Mouse (Mus musculus) olfactory bulb, adult 2 months (tissue): ENCODE measurements around the gene Nfib. TPM values are rescaled to one million over a fixed set of nuclear protein-coding genes. Genes with fewer than 3 reads are reported as not detected.
A peak's percentile ranks its signal among the peaks of the same experiment; 100 is the strongest.

ENCODE experiments used
- H3K27ac ChIP-seq: fragments of 200-500 bp; 2 replicates; pipeline ENCODE4 v1.5.1; 2012; ENCODE audit warnings: low read depth, low read length; ENCODE audit not compliant: insufficient read depth
- H3K4me1 ChIP-seq: fragments of 200-500 bp; 2 replicates; pipeline ENCODE4 v1.6.1; 2012; ENCODE audit warnings: low read length; ENCODE audit not compliant: control insufficient read depth, insufficient read depth
- H3K4me3 ChIP-seq: fragments of 200-500 bp; 2 replicates; pipeline ENCODE4 v1.5.1; 2012; ENCODE audit warnings: mild to moderate bottlenecking, low read depth, low read length, moderate library complexity; ENCODE audit not compliant: insufficient read depth
- CTCF ChIP-seq: fragments of 200-500 bp; IDR thresholded peaks from 2 replicates; pipeline ENCODE4 v1.5.1; 2012; ENCODE audit warnings: low read depth, mild to moderate bottlenecking, low read length, moderate library complexity; ENCODE audit not compliant: insufficient read depth
- POLR2A ChIP-seq: fragments of 200-500 bp; IDR thresholded peaks from 2 replicates; pipeline ENCODE4 v1.6.1; 2012; ENCODE audit warnings: mild to moderate bottlenecking, low read depth, low read length, moderate library complexity; ENCODE audit not compliant: insufficient read depth
- WGBS: fragments of 180-500 bp; shearing (Covaris S2); methylation state at CpG from one replicate; pipeline ENCODE4 v1.1.7; 2018; 5-methylcytosine and 5-hydroxymethylcytosine counted together
- polyA plus RNA-seq: library from polyadenylated mRNA; stranded (reverse); fragments of >200 nt; gene quantifications from 2 replicates; pipeline ENCODE4 v1.2.4, GENCODE M21; 2012; ENCODE audit warnings: low replicate concordance; ENCODE audit not compliant: missing spikeins, insufficient read depth, insufficient read length

Nfib gene
- polyA plus RNA-seq, 1 experiment, result not detected

DNA sequence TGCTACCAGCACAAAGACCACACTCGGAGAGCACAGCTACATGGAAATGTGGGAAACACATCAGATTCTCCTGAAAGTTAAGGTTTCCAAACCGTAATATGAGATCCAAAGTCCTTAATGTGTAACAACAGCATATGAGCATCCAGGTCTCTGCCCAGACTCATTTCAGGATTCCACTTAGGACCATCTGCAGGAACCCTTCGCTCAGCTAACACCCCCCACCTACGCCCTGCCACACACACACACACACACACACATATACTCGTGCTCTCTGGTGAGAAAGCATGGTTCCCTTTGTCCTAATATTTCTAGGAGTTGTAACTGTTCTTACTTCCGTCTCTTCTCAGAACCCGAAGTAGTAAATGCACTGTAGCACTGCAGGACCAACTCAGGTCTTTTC, 292.9 kb downstream of the Nfib start:
- peaks cover 7% of the 10 kb centered on the region; the same call in 1 of the 2 replicates for H3K4me1 ChIP-seq
- WGBS, result 76% methylated on average over 7 of the region's 7 CpGs

GRCm38 (mm10) chr4:82411965-82412364, 293.6 kb downstream of the Nfib start:
- TF ChIP-seq CTCF (no peak), POLR2A (no peak)
- Histone ChIP-seq H3K27ac (no peak overlapping the region), H3K4me1 (peaks cover 7% of the 10 kb centered on the region; the same call in 1 of the 2 replicates), H3K4me3 (no peak overlapping the region)
- WGBS, result 70% methylated on average over 5 of the region's 5 CpGs

More for the DNA sequence above, 292.9 kb downstream of the Nfib start:
- Histone ChIP-seq H3K27ac (no peak overlapping the region), H3K4me3 (no peak overlapping the region)
- TF ChIP-seq POLR2A, result no peak
- no peak for TF ChIP-seq CTCF

GRCm38 (mm10) chr4:82408463-82409404, 296.8 kb downstream of the Nfib start:
- Histone ChIP-seq H3K4me1 (peaks cover 7% of the 10 kb centered on the region), H3K4me3 (no peak overlapping the region), H3K27ac (no peak overlapping the region)
- WGBS, result 66% methylated on average over 22 of the region's 22 CpGs
- TF ChIP-seq POLR2A (no peak), CTCF (no peak)

- TF ChIP-seq POLR2A (no peak), CTCF (no peak)
- Histone ChIP-seq H3K4me3 (no peak overlapping the region), H3K4me1 (peaks cover 7% of the 10 kb centered on the region), H3K27ac (no peak overlapping the region)
- 86% methylated on average over 6 of the region's 6 CpGs for WGBS
Measured at GRCm38 (mm10) chr4:82406511-82406910, 299.0 kb downstream of the Nfib start.

DNA sequence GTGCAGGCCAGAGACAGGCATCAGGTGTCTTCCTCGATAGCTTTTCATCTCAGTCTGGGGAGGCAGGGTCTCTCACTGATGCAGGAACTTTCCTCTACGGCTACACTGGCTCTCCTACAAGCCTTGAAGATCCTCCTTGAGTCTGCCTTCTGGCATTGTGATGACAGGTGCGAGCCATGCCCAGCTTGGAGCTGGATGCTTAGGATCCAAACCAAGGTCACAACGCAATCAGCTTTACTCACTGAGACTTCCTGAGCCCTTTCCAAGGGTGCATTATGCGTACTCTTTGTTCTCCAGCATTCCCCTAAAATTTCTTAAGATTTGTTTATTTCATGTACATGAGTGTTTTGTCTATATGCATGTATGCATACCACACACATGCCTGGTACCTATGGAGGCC, 299.8 kb downstream of the Nfib start:
- Histone ChIP-seq H3K27ac (no peak overlapping the region), H3K4me3 (no peak overlapping the region), H3K4me1 (peaks cover 7% of the 10 kb centered on the region)
- no peak for TF ChIP-seq POLR2A
- no peak for TF ChIP-seq CTCF
- WGBS, result 91% methylated on average over 5 of the region's 5 CpGs

DNA sequence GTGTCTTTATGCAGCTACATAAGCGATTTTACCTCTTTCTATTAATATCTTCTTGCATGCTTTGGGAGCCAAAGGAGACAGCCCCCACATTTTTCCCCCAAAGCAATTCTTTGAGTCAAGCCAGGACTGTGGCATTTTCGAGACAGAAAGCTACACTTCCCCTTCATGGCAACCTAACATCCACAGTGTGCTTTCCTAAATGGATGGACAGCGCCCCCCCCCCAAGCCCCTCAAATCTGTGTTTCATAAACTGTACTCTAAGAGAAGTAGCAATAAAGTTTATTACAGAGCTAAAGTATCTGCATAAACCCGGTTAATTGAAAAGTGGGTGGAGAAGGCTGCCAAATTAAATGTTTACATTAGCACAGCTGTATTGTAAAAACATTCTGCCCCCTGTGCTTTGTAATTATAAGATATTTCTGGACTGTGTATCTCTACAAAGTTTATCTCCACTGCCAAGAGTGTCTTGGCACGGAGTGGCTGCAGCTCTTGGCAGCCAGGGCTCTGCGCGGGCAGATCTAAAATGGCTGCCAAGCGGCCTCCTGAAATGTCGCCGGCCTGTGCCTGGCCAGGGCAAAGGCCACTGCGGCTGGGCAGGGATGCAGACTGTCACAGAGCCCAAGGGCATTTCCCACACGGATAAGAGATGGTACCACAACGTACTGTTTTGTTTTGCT, 301.4 kb downstream of the Nfib start:
- WGBS, result 11% methylated on average over 13 of the region's 13 CpGs
- TF ChIP-seq CTCF, result no peak
- TF ChIP-seq POLR2A, result no peak
- H3K4me1 ChIP-seq, result peaks cover 14% of the 10 kb centered on the region
- H3K27ac ChIP-seq, result peak overlapping the region; percentile 29; the same call in 1 of the 2 replicates
- peak overlapping the region; percentile 28 for H3K4me3 ChIP-seq

DNA sequence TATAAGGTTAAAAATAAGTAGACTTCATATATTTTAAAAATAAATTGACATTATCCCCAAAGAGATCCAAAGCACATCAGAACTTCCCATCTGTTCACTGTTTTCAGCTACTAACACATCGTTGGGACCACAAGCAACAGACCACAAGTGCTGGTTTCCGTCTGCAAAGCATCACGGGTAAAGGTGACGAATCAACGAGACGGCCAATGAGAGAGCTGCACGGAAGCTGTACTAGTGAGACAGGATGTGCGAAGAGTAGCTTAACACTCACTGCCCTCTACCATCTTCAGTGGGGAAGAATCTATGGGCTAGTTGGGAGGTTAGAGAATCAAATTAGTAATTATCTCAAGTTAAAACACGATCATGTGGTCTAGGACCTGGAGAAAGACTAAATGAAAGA, 302.9 kb downstream of the Nfib start:
- WGBS, result 93% methylated on average over 9 of the region's 9 CpGs
- Histone ChIP-seq H3K27ac (no peak overlapping the region), H3K4me1 (peaks cover 11% of the 10 kb centered on the region), H3K4me3 (no peak overlapping the region)
- TF ChIP-seq CTCF, result no peak
- TF ChIP-seq POLR2A, result no peak

DNA sequence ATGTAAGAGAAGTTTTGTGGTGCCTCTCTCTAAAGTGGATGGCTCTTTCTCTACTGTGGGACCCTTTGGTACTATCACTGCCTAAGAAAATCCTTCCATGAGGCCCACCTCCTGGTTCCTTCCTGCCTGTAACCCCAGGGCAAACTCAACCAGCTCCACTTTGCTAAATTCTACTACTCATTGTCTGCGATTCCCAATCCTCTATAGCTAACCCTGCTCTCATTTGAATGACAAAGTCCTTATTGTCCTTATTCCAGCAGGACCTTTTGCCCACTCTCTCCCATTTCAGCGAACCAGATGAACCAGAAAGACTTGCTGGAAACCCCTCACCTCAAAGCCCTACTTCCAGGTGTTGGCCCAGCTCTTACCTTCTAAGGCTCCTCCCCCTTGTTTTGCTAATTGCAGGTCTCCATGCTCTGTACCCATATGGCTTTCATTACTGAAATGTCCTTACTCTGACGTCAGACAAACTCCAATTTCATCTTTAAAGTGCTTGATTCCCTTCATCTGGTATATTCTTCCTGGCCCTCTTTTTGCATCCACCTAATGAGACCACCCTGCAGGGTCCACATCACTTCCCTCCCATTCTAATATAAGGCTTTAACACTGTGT, 304.0 kb downstream of the Nfib start:
- TF ChIP-seq POLR2A (no peak), CTCF (no peak)
- peaks cover 11% of the 10 kb centered on the region for H3K4me1 ChIP-seq
- H3K4me3 ChIP-seq, result no peak overlapping the region
- H3K27ac ChIP-seq, result no peak overlapping the region; the same call in 1 of the 2 replicates
- 75% methylated on average over 3 of the region's 3 CpGs for WGBS

- 36% methylated on average over 5 of the region's 5 CpGs for WGBS
- Histone ChIP-seq H3K4me1 (peaks cover 11% of the 10 kb centered on the region), H3K27ac (no peak overlapping the region), H3K4me3 (no peak overlapping the region)
- TF ChIP-seq CTCF, result no peak
- TF ChIP-seq POLR2A, result no peak
Measured at GRCm38 (mm10) chr4:82400536-82400935, 305.0 kb downstream of the Nfib start.
